Mouse (Mus musculus): Measurements from ENCODE around the gene Itga1. TPM values are rescaled to one million over a fixed set of nuclear protein-coding genes. Genes with fewer than 3 reads are reported as not detected.

The Itga1 gene
- polyA plus RNA-seq, 1 experiment: 16.5 TPM

DNA sequence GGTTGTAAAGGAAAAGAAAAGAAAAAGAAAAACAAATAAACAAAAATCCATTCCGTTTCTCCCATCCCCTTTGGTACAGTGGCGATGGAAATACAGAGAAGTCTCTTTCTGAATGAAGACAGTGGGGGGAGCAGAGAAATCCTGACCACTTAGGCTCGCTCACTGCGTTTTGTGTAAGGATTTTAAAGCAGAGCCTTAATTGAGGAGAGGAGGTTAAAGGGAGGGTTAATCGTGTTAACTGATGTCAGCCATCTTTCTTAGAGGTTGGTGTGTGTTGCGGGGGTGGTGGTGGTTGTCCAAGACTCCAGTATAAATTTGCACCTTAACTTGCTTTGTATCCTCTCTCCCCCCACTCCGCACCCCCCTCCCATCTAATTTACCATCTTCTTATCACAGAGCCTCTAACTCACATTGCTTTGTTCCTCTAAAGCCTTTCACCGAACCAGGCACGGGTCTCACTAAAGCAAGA lies 10.8 kb downstream of the Itga1 start:
- WGBS: 28% methylated on average over 9 of the region's 9 CpGs
- Histone ChIP-seq H3K4me1 (ENCODE audit: control insufficient read depth, insufficient read depth, low read length) (peaks cover 23% of the 10 kb centered on the region), H3K27me3 (replicated peaks; ENCODE audit: control insufficient read depth, insufficient read depth, low read length) (no peaks in the 10 kb centered on the region), H3K36me3 (ENCODE audit: control insufficient read depth, insufficient read depth, low read length) (peaks cover 5% of the 10 kb centered on the region), H3K27ac (ENCODE audit: insufficient read depth, low read depth, low read length) (peak overlapping the region; percentile 96), H3K4me3 (ENCODE audit: insufficient read depth, low read depth, low read length) (peak overlapping the region; percentile 19)
- TF ChIP-seq CTCF (conservative IDR thresholded peaks at IDR 0.05; ENCODE audit: insufficient read depth, insufficient read length, low read depth, low read length): no peak
- TF ChIP-seq POLR2A (IDR thresholded peaks at IDR 0.05; ENCODE audit: low read depth, low read length): no peak
- DNase-seq: no peak

- peaks cover 20% of the 10 kb centered on the region for H3K4me1 ChIP-seq (ENCODE audit: control insufficient read depth, insufficient read depth, low read length)
- 0 out of 2 replicates have a peak, but pooled peaks have one; percentile 13 for TF ChIP-seq CTCF (conservative IDR thresholded peaks at IDR 0.05; ENCODE audit: insufficient read depth, insufficient read length, low read depth, low read length)
- TF ChIP-seq POLR2A (IDR thresholded peaks at IDR 0.05; ENCODE audit: low read depth, low read length): no peak
- H3K4me3 ChIP-seq (ENCODE audit: insufficient read depth, low read depth, low read length): peak within 1 kb of the TSS; percentile 64
- H3K27ac ChIP-seq (ENCODE audit: insufficient read depth, low read depth, low read length): peak within 1 kb of the TSS; percentile 96
- H3K27me3 ChIP-seq (replicated peaks; ENCODE audit: control insufficient read depth, insufficient read depth, low read length): no peaks in the 10 kb centered on the region
- peak; percentile 98 for DNase-seq
- under 1% methylated on average over 60 of the region's 60 CpGs for WGBS
- H3K36me3 ChIP-seq (ENCODE audit: control insufficient read depth, insufficient read depth, low read length): peaks cover 5% of the 10 kb centered on the region
Observed at GRCm38 (mm10) chr13:115090069-115090976, 11.4 kb downstream of the Itga1 start, which contains the start of gene Pelo. Gene Pelo, minus strand, starts transcription at chr13:115090186.

DNA sequence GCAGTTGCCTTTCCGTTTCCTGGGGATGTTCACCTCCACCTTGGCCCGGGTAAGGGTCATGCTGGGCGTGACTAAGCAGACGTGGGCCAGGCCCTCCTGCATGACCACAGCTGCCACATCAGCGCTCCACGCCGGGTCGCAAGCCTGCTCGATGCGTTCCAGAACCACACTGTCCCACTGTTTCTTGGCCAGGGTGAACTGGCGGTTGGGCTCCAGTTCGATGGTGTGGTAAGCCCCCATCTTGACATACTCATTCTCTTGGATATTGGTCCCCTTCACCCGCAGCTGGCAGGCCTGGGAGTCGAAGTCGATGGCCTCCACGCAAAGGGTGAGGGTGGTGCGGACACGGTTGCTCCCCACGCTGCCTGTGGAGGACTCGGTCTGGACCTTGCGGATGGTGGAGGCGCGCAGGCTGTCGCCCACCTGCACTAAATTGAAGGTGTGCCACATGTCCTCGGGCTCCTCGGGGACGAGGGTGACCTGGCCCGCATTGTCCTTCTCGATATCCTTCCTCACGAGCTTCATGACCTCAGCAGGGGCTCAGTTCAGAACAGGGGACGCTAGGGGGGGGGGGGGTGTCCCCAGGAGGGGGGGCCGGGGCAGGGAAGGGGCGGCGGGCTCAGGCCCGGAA lies 12.3 kb downstream of the Itga1 start:
- H3K4me3 ChIP-seq (ENCODE audit: insufficient read depth, low read depth, low read length): peak overlapping the region; percentile 64
- under 1% methylated on average over 35 of the region's 35 CpGs for WGBS
- peak overlapping the region; percentile 66 for H3K27ac ChIP-seq (ENCODE audit: insufficient read depth, low read depth, low read length)
- H3K36me3 ChIP-seq (ENCODE audit: control insufficient read depth, insufficient read depth, low read length): peaks cover 5% of the 10 kb centered on the region
- peaks cover 17% of the 10 kb centered on the region; the same call in 1 of the 2 replicates for H3K4me1 ChIP-seq (ENCODE audit: control insufficient read depth, insufficient read depth, low read length)
- TF ChIP-seq POLR2A (IDR thresholded peaks at IDR 0.05; ENCODE audit: low read depth, low read length): peak; percentile 17
- TF ChIP-seq CTCF (conservative IDR thresholded peaks at IDR 0.05; ENCODE audit: insufficient read depth, insufficient read length, low read depth, low read length): no peak
- H3K27me3 ChIP-seq (replicated peaks; ENCODE audit: control insufficient read depth, insufficient read depth, low read length): no peaks in the 10 kb centered on the region
- DNase-seq: peak; percentile 80

DNA sequence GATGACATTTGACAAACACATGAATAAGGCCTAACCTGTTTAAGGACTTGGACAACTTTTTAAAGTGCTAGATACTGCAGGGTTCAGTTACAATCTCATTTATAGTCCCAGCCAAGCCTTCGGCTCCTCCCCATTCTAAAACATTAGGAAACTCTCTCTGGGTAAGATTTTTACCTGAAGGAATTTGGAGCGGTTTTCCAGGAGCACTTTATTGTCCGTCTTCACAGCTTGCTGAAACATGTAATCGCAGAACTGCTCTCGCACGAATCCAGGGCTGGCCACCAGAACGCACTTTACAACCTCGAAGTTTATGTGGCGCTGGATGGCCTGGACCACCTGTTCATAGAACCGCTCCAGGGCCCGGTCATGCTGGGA lies 12.8 kb downstream of the Itga1 start:
- Histone ChIP-seq H3K27me3 (replicated peaks; ENCODE audit: control insufficient read depth, insufficient read depth, low read length) (no peaks in the 10 kb centered on the region), H3K4me3 (ENCODE audit: insufficient read depth, low read depth, low read length) (peak overlapping the region; percentile 64), H3K36me3 (ENCODE audit: control insufficient read depth, insufficient read depth, low read length) (peaks cover 5% of the 10 kb centered on the region), H3K27ac (ENCODE audit: insufficient read depth, low read depth, low read length) (peak overlapping the region; percentile 66), H3K4me1 (ENCODE audit: control insufficient read depth, insufficient read depth, low read length) (peaks cover 17% of the 10 kb centered on the region; the same call in 1 of the 2 replicates)
- TF ChIP-seq CTCF (conservative IDR thresholded peaks at IDR 0.05; ENCODE audit: insufficient read depth, insufficient read length, low read depth, low read length): no peak
- TF ChIP-seq POLR2A (IDR thresholded peaks at IDR 0.05; ENCODE audit: low read depth, low read length): no peak
- no peak for DNase-seq
- WGBS: 16% methylated on average over 11 of the region's 11 CpGs

DNA sequence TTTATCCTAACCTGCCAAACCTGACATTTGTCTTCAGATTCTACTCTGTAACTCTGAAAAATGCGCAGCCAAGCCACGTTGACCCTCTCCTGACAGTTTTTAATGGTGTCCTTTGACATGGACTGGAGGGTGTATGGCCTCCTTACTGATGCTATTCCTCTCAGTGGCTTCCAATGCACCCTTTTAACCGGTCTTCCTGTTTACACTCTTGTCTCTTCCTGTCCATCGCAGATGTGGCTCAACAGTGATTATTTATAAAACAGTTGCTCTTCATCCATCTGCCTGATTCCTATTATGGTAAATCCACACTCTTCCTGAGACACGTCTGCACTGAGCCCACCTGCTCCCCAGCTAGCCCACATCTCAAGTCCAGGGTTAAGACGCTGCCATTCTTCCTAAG lies 15.8 kb downstream of the Itga1 start:
- peak; percentile 49 for DNase-seq
- peak overlapping the region; percentile 47; the same call in 1 of the 2 replicates for H3K27ac ChIP-seq (ENCODE audit: insufficient read depth, low read depth, low read length)
- no peaks in the 10 kb centered on the region for H3K27me3 ChIP-seq (replicated peaks; ENCODE audit: control insufficient read depth, insufficient read depth, low read length)
- TF ChIP-seq POLR2A (IDR thresholded peaks at IDR 0.05; ENCODE audit: low read depth, low read length) (no peak), CTCF (conservative IDR thresholded peaks at IDR 0.05; ENCODE audit: insufficient read depth, insufficient read length, low read depth, low read length) (no peak)
- 64% methylated on average over 6 of the region's 6 CpGs for WGBS
- peaks cover 11% of the 10 kb centered on the region; the same call in 1 of the 2 replicates for H3K4me1 ChIP-seq (ENCODE audit: control insufficient read depth, insufficient read depth, low read length)
- no peak overlapping the region for H3K4me3 ChIP-seq (ENCODE audit: insufficient read depth, low read depth, low read length)
- peaks cover 6% of the 10 kb centered on the region for H3K36me3 ChIP-seq (ENCODE audit: control insufficient read depth, insufficient read depth, low read length)

GRCm38 (mm10) chr13:115082339-115082738 lies 19.4 kb downstream of the Itga1 start:
- Histone ChIP-seq H3K4me1 (ENCODE audit: control insufficient read depth, insufficient read depth, low read length) (peaks cover 16% of the 10 kb centered on the region), H3K27me3 (replicated peaks; ENCODE audit: control insufficient read depth, insufficient read depth, low read length) (no peaks in the 10 kb centered on the region), H3K36me3 (ENCODE audit: control insufficient read depth, insufficient read depth, low read length) (peaks cover 1% of the 10 kb centered on the region; the same call in 1 of the 2 replicates), H3K27ac (ENCODE audit: insufficient read depth, low read depth, low read length) (peak overlapping the region; percentile 80; the same call in 1 of the 2 replicates), H3K4me3 (ENCODE audit: insufficient read depth, low read depth, low read length) (no peak overlapping the region)
- DNase-seq: peak; percentile 59
- 57% methylated on average over 7 of the region's 7 CpGs for WGBS
- TF ChIP-seq POLR2A (IDR thresholded peaks at IDR 0.05; ENCODE audit: low read depth, low read length): no peak
- TF ChIP-seq CTCF (conservative IDR thresholded peaks at IDR 0.05; ENCODE audit: insufficient read depth, insufficient read length, low read depth, low read length): no peak

Measured in kidney, adult 2 months (tissue).